Mouse (Mus musculus): ENCODE measurements around the gene Dnajc7. TPM values are rescaled to one million over a fixed set of nuclear protein-coding genes. Genes with fewer than 3 reads are reported as not detected.
"Not testable (repeated sequence)": the region's sequence is repeated elsewhere in the genome, so short reads cannot be mapped to it uniquely, and the experiment has no call there.

Dnajc7 gene
- polyA plus RNA-seq, 1 experiment from 2014 or later, result 289 TPM

DNA sequence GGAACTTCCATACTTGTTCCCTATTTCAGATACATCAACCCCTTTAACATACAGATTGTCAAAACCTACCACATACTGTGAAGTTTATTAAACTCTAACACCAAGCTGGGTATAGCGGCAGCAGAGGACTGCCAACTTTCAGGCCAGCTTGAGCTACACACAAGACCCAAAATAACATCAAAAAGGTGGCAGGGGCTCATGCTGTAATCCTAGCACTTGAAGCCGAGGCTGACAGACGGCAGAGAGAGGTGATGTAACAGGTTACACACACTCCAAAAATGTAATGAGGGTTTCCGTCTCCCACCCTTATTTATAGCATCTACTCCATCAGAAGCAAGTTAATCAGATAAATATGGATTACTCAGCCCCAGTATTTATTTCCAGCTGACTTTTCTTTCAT lies 24.4 kb downstream of the Dnajc7 start:
- H3K4me3 ChIP-seq (ENCODE audit: low read depth, low read length), result no peak overlapping the region
- no peak overlapping the region for H3K4me2 ChIP-seq (ENCODE audit: low read length)
- H3K4me1 ChIP-seq (ENCODE audit: control insufficient read depth, insufficient read depth, low read length), result no peaks in the 10 kb centered on the region
- no peaks in the 10 kb centered on the region for H3K9me3 ChIP-seq (replicated peaks; ENCODE audit: control insufficient read depth, low read length, poor library complexity, severe bottlenecking)
- H3K27me3 ChIP-seq (ENCODE audit: control insufficient read depth, insufficient read depth, low read depth, low read length), result no peaks in the 10 kb centered on the region
- H3K9ac ChIP-seq (ENCODE audit: low read depth, low read length), result no peak overlapping the region
- H3K36me3 ChIP-seq (ENCODE audit: control insufficient read depth, insufficient read depth, low read length), result peaks cover 39% of the 10 kb centered on the region
- no peak for ATAC-seq
- 90% methylated on average over 4 of the region's 4 CpGs for WGBS
- H3K27ac ChIP-seq (ENCODE audit: low read length), result no peak overlapping the region

DNA sequence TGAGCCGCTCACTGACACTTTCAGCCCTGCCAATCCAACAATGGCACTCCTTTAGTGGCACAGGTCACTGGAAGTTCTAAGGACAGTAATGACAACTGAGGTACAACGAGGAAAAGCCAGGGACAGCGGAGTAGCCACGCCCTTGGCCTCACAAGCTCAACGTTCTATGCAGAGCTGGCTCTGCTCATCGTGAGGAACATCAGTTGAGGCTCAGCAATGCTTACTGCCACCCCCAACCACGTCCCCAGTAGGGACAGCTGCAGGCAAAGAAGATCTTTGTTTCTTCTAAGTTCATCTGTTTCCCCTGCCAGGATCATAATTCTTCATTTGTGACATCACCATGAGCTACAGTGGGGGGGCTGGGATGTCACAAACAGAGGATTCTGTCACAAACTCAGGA lies 25.4 kb downstream of the Dnajc7 start:
- Histone ChIP-seq H3K9ac (ENCODE audit: low read depth, low read length) (no peak overlapping the region), H3K27ac (ENCODE audit: low read length) (no peak overlapping the region), H3K4me2 (ENCODE audit: low read length) (no peak overlapping the region), H3K4me1 (ENCODE audit: control insufficient read depth, insufficient read depth, low read length) (no peaks in the 10 kb centered on the region), H3K36me3 (ENCODE audit: control insufficient read depth, insufficient read depth, low read length) (peaks cover 45% of the 10 kb centered on the region), H3K9me3 (replicated peaks; ENCODE audit: control insufficient read depth, low read length, poor library complexity, severe bottlenecking) (no peaks in the 10 kb centered on the region), H3K27me3 (ENCODE audit: control insufficient read depth, insufficient read depth, low read depth, low read length) (no peaks in the 10 kb centered on the region), H3K4me3 (ENCODE audit: low read depth, low read length) (no peak overlapping the region)
- WGBS, result 94% methylated on average over 7 of the region's 7 CpGs
- ATAC-seq, result no peak

DNA sequence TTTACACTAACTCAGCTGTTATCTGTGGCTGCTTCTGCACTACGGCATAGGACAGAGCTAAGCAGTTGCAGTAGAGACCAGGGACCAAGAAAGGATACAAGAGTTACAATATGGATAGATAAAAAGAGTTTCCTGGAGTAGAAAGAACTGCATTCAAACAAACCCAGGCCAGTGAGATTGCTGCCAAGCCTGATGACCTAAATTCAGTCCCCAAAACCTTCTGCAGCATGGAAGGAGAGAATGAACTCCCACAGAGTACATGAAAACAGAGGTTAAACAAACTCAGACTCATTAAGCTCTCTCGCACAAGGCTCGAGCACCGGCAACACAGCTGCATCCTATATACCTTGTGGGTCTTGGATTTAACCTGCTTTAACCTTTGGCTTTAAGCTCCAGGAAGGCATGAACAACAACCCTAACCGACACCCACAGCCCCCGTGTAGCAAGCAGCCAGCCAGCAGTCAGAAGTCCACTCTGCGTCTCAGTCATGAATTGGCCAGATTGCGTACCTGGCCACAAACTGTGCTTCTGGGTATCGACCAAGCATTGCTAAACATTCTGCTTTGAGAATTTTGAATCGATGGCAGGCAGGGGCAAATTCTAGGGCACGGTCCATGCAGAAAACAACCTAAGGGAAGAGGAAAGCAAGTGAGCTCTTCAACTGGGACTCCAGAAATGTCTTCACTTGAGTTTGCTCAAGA lies 27.5 kb downstream of the Dnajc7 start:
- H3K36me3 ChIP-seq (ENCODE audit: control insufficient read depth, insufficient read depth, low read length), result peaks cover 42% of the 10 kb centered on the region
- no peak for ATAC-seq
- H3K4me2 ChIP-seq (ENCODE audit: low read length), result no peak overlapping the region
- no peak overlapping the region for H3K27ac ChIP-seq (ENCODE audit: low read length)
- no peak overlapping the region for H3K4me3 ChIP-seq (ENCODE audit: low read depth, low read length)
- no peak overlapping the region for H3K9ac ChIP-seq (ENCODE audit: low read depth, low read length)
- no peaks in the 10 kb centered on the region for H3K9me3 ChIP-seq (replicated peaks; ENCODE audit: control insufficient read depth, low read length, poor library complexity, severe bottlenecking)
- H3K4me1 ChIP-seq (ENCODE audit: control insufficient read depth, insufficient read depth, low read length), result no peaks in the 10 kb centered on the region
- 88% methylated on average over 11 of the region's 11 CpGs for WGBS
- no peaks in the 10 kb centered on the region for H3K27me3 ChIP-seq (ENCODE audit: control insufficient read depth, insufficient read depth, low read depth, low read length)

DNA sequence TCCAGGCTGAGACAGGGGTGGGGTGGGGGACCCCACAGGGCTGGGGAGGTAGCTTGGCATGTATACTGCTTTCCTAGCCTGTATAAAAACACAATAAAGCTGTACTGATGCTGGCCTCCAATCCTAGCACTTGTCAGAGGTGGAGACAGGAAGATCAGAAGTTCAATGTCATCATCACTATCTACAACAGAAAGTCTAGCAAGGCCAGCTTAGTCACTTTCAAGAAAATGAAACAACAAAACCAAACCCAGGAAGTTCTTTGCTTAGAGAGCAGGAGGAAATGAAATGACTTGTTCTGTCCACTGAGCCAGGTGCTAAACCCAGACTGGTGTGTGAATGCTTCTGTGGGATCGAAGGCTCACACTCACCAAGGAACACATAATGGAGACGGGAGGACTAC lies 31.5 kb downstream of the Dnajc7 start:
- no peak for ATAC-seq
- Histone ChIP-seq H3K4me3 (ENCODE audit: low read depth, low read length) (no peak overlapping the region), H3K9ac (ENCODE audit: low read depth, low read length) (no peak overlapping the region), H3K4me2 (ENCODE audit: low read length) (no peak overlapping the region), H3K27ac (ENCODE audit: low read length) (no peak overlapping the region), H3K4me1 (ENCODE audit: control insufficient read depth, insufficient read depth, low read length) (no peaks in the 10 kb centered on the region), H3K9me3 (replicated peaks; ENCODE audit: control insufficient read depth, low read length, poor library complexity, severe bottlenecking) (no peaks in the 10 kb centered on the region), H3K36me3 (ENCODE audit: control insufficient read depth, insufficient read depth, low read length) (peaks cover 54% of the 10 kb centered on the region), H3K27me3 (ENCODE audit: control insufficient read depth, insufficient read depth, low read depth, low read length) (no peaks in the 10 kb centered on the region)
- 97% methylated on average over 2 of the region's 2 CpGs for WGBS

DNA sequence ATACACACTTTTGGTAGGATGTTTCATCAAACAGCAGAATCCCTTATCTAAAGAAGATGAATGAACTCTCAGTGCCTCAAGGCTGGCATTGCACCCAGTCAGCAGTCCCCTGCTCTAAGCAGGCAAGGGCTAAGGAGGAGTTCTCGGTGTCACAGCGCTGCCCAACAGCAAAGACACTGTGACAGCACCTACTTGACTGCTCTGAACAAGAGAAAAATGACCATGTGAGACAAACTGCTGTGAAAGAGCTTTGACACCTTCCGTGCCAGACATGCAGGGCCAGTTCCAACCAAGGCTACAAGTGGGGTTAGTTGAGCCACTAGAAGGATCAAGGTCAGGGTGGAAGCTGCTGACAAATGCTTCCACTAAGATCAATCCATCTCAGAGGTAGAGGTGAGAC lies 34.8 kb downstream of the Dnajc7 start:
- no peak overlapping the region for H3K4me3 ChIP-seq (ENCODE audit: low read depth, low read length)
- no peaks in the 10 kb centered on the region for H3K9me3 ChIP-seq (replicated peaks; ENCODE audit: control insufficient read depth, low read length, poor library complexity, severe bottlenecking)
- H3K4me1 ChIP-seq (ENCODE audit: control insufficient read depth, insufficient read depth, low read length), result no peaks in the 10 kb centered on the region
- no peaks in the 10 kb centered on the region for H3K27me3 ChIP-seq (ENCODE audit: control insufficient read depth, insufficient read depth, low read depth, low read length)
- H3K9ac ChIP-seq (ENCODE audit: low read depth, low read length), result no peak overlapping the region
- H3K27ac ChIP-seq (ENCODE audit: low read length), result no peak overlapping the region
- WGBS, result 99% methylated on average over 3 of the region's 3 CpGs
- no peak overlapping the region for H3K4me2 ChIP-seq (ENCODE audit: low read length)
- ATAC-seq, result no peak
- peaks cover 52% of the 10 kb centered on the region for H3K36me3 ChIP-seq (ENCODE audit: control insufficient read depth, insufficient read depth, low read length)

DNA sequence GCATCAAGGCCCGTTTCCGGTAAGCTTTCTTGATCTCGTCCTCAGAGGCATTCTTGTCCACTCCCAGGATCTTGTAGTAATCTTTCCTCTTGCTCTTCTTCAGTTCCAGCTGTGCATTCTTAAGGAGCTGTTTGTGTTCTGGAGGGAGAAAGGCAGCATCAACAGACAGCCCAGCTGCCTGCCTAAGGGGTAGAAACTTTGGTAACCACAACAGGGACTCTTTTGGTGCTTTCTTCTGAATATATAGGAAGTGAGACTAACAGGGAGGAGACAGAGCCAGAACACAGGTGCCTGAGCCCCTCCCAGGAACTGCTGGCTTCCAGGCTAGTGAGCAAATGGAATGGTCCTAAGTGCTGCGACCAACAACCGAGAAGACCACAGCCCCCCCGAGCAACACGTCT lies 35.4 kb downstream of the Dnajc7 start:
- H3K36me3 ChIP-seq (ENCODE audit: control insufficient read depth, insufficient read depth, low read length), result peaks cover 50% of the 10 kb centered on the region
- H3K4me3 ChIP-seq (ENCODE audit: low read depth, low read length), result no peak overlapping the region
- ATAC-seq, result no peak
- no peaks in the 10 kb centered on the region for H3K9me3 ChIP-seq (replicated peaks; ENCODE audit: control insufficient read depth, low read length, poor library complexity, severe bottlenecking)
- H3K27ac ChIP-seq (ENCODE audit: low read length), result no peak overlapping the region
- no peaks in the 10 kb centered on the region for H3K27me3 ChIP-seq (ENCODE audit: control insufficient read depth, insufficient read depth, low read depth, low read length)
- H3K9ac ChIP-seq (ENCODE audit: low read depth, low read length), result no peak overlapping the region
- H3K4me2 ChIP-seq (ENCODE audit: low read length), result no peak overlapping the region
- WGBS, result 91% methylated on average over 7 of the region's 7 CpGs
- no peaks in the 10 kb centered on the region for H3K4me1 ChIP-seq (ENCODE audit: control insufficient read depth, insufficient read depth, low read length)

DNA sequence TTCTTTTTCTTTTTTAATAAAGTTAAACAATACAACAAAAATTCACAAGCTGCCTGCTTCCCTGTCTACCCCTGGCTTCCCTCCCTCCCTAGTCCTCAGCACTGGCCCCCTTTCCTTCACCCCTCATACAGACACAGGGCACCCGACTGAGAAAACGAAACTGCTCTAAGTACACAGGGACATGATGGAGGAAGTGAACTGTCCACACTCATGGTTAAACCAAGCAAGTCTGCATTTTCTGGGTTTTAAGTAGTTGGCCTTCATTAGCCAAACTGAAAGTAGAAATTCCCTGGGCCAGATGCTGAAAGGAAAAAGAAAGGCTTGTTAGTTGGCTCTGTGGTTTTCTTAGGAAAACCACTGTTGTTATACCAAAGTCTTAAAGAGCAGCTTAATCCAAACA lies 37.1 kb downstream of the Dnajc7 start:
- ATAC-seq, result no peak
- no peak overlapping the region for H3K4me3 ChIP-seq (ENCODE audit: low read depth, low read length)
- 96% methylated on average over 2 of the region's 2 CpGs for WGBS
- H3K27ac ChIP-seq (ENCODE audit: low read length), result no peak overlapping the region
- H3K36me3 ChIP-seq (ENCODE audit: control insufficient read depth, insufficient read depth, low read length), result peaks cover 49% of the 10 kb centered on the region
- H3K9ac ChIP-seq (ENCODE audit: low read depth, low read length), result no peak overlapping the region
- no peak overlapping the region for H3K4me2 ChIP-seq (ENCODE audit: low read length)
- no peaks in the 10 kb centered on the region for H3K4me1 ChIP-seq (ENCODE audit: control insufficient read depth, insufficient read depth, low read length)
- no peaks in the 10 kb centered on the region for H3K27me3 ChIP-seq (ENCODE audit: control insufficient read depth, insufficient read depth, low read depth, low read length)
- H3K9me3 ChIP-seq (replicated peaks; ENCODE audit: control insufficient read depth, low read length, poor library complexity, severe bottlenecking), result no peaks in the 10 kb centered on the region

DNA sequence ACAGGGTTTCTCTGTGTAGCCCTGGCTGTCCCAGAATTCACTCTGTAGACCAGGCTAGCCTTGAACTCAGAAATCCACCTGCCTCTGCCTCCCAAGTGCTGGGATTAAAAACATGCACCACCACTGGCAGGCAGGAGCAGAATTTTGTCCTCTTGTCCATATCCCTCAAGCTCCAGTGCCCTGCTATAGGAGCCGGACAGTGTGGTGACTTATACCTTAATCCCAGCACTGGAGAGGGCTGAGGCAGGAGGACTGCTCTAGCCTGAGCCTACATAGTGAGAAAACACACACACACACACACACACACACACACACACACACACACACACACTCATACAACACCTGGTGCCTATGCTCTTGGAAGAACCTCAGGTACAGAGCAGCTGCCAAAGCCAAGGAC lies 37.6 kb downstream of the Dnajc7 start:
- WGBS, result 100% methylated on average over 1 of the region's 1 CpGs
- H3K36me3 ChIP-seq (ENCODE audit: control insufficient read depth, insufficient read depth, low read length), result peaks cover 46% of the 10 kb centered on the region
- H3K27ac ChIP-seq (ENCODE audit: low read length); H3K27me3 ChIP-seq (ENCODE audit: control insufficient read depth, insufficient read depth, low read depth, low read length); H3K4me1 ChIP-seq (ENCODE audit: control insufficient read depth, insufficient read depth, low read length); ATAC-seq; H3K4me3 ChIP-seq (ENCODE audit: low read depth, low read length); H3K9ac ChIP-seq (ENCODE audit: low read depth, low read length); H3K9me3 ChIP-seq (replicated peaks; ENCODE audit: control insufficient read depth, low read length, poor library complexity, severe bottlenecking); H3K4me2 ChIP-seq (ENCODE audit: low read length): not testable (repeated sequence)

DNA sequence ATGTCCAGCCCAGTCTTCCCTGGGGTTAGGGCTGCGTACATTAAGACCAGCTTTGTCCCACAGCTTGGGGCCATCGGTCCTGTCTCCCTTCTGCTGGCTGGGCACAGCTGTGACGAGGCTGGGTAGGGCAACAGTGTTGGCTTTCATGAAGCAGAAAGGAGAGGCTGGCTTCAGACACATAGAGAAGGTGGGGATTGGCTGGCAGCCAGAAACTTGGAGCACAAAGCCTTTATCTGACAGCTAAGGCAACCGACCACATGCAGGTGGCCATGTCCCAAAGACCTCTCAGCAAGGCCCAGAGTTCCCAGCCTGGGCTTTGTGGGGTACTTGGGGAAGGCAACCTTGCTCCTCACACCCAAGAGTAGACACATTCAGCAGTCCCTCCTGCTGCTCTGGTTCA lies 38.2 kb downstream of the Dnajc7 start:
- WGBS, result 59% methylated on average over 4 of the region's 4 CpGs
- no peaks in the 10 kb centered on the region for H3K4me1 ChIP-seq (ENCODE audit: control insufficient read depth, insufficient read depth, low read length)
- peaks cover 43% of the 10 kb centered on the region for H3K36me3 ChIP-seq (ENCODE audit: control insufficient read depth, insufficient read depth, low read length)
- H3K9me3 ChIP-seq (replicated peaks; ENCODE audit: control insufficient read depth, low read length, poor library complexity, severe bottlenecking), result no peaks in the 10 kb centered on the region
- no peak overlapping the region for H3K9ac ChIP-seq (ENCODE audit: low read depth, low read length)
- no peaks in the 10 kb centered on the region for H3K27me3 ChIP-seq (ENCODE audit: control insufficient read depth, insufficient read depth, low read depth, low read length)
- H3K27ac ChIP-seq (ENCODE audit: low read length), result no peak overlapping the region
- no peak overlapping the region for H3K4me2 ChIP-seq (ENCODE audit: low read length)
- no peak overlapping the region for H3K4me3 ChIP-seq (ENCODE audit: low read depth, low read length)
- ATAC-seq, result no peak
